Mouse (Mus musculus) megakaryocyte, embryonic 14.5 days (primary cell): ENCODE data around the gene Nrros.

Source experiments
- FLI1 ChIP-seq: IDR thresholded peaks from 2 replicates; pipeline ENCODE4 v1.6.1; 2012; ENCODE audit warnings: low read length, inconsistent platforms, mixed read lengths
- GATA1 ChIP-seq: IDR thresholded peaks from 3 replicates; pipeline ENCODE4 v1.6.1; 2012; ENCODE audit warnings: mixed read lengths, low read length, inconsistent platforms, borderline replicate concordance

GRCm38 (mm10) chr16:32110951-32111699 lies 54.3 kb downstream of the Nrros start:
- TF ChIP-seq FLI1: no peak
- no peak for TF ChIP-seq GATA1
